Mouse (Mus musculus) layer of hippocampus, adult 18-20 months (tissue): Measurements from ENCODE around the gene Pkn1. TPM values are rescaled to one million over a fixed set of nuclear protein-coding genes. Genes with fewer than 3 reads are reported as not detected.

Experiments used
- DNase-seq, 2 experiments: peaks; one replicate each; pipeline ENCODE4 v3.0.0; 2022; ENCODE audit warnings: low spot score in 2 of 2
- long read RNA-seq: library from polyadenylated mRNA; stranded (forward); transcript quantifications from one replicate; pipeline ENCODE4 v2.0.0, GENCODE M21; 2021
- total RNA-seq, 2 experiments: library from RNA; stranded (reverse); gene quantifications; 2 replicates each; pipeline ENCODE4 v1.2.3; 2021

The Pkn1 gene
- 10 to 100 TPM; 43.5 to 46.1 TPM for total RNA-seq
- long read RNA-seq, full-length matches to known transcripts = 22 of 38 reads
- long read RNA-seq, partial matches to known transcripts = 5 of 38 reads
- long read RNA-seq, other reads (novel, unspliced or antisense) = 11 of 38 reads

GRCm38 (mm10) chr8:83698661-83699453, at the start of gene Pkn1:
Gene Pkn1 (minus strand): TSS chr8:83699179.
- peak in 1 of 2 experiments; percentile 58 for DNase-seq

DNA sequence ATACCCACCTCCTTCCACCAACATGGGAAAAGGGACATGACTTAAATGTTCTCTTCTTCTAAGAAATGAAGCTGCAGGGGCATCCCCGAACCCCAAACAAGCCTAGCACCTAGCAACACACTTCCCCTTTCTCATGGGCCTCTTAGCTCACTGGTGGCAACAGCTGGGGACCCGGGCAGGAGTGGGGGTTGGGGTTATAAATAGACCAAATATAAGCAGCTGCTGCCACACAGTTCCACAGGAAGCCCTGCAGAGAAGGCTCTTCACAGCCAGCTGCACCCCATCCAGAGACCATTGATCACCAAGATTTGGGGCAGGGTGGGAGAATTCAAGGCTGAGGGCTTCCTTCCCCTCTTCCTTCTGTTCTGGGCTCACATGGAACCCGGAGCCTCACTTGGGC, 49.7 kb upstream of the Pkn1 start:
- DNase-seq = no peak

DNA sequence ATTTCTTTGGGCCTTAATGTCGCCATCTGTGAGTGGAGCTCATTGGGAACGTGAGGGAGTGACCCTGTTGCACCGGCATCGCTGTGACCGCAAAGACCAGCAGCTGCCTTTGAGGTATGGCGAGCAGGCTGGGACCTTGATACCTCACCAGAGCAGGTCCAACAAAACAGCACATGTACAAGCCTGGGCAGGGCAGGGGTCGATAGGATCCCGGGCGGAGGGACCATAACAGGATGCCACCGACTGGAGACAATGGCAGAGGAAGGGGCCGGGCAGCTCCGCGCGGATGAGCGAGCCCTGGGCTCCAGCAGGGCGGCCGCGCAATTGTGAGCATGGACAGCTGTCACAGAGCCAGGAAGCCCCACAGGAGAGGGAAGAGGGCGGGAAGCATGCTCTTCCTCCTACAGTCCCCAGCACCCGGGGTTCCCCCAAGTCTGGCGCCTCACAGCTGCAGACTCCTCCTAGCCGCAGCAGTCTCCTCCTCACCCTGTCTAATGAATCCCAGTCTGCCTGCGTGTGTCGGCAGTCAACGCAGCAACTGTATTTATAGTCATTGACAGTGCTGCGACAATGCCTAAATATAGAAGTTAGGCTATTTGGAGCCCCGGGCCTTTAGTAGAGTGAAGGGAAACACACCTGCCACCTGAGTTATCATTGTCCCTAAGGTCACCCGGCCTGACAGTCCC, 48.8 kb upstream of the Pkn1 start:
- DNase-seq = peak in 1 of 2 experiments; percentile 26

DNA sequence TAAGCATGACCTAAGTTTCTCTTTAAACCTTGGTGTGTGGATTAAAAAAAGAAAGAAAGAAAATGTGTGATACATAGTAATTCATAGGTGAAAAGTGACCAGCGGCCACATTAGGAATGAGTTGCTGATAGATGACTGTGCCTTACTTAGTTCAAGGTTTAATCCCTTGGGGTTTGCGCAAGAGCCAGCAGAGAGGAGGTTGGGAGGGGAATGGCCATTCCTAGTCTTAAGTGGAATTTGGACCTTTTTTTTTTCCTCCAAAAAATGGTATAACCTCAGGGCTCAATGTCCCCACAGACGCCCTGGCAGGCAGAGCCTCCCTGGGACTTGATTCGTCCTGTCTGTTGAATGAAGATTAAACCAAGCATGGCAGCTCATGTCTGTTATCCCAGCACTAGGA, 45.1 kb upstream of the Pkn1 start:
- no peak for DNase-seq

- DNase-seq = no peak
These were observed 44.0 kb upstream of the Pkn1 start for GRCm38 (mm10) chr8:83742968-83743367.

GRCm38 (mm10) chr8:83741849-83742655, 43.1 kb upstream of the Pkn1 start:
- DNase-seq = no peak

- DNase-seq = no peak
These were observed 42.2 kb upstream of the Pkn1 start, which contains the start of gene Adgre5 for GRCm38 (mm10) chr8:83740976-83741741. Gene Adgre5 (minus strand): TSS chr8:83741326.

DNA sequence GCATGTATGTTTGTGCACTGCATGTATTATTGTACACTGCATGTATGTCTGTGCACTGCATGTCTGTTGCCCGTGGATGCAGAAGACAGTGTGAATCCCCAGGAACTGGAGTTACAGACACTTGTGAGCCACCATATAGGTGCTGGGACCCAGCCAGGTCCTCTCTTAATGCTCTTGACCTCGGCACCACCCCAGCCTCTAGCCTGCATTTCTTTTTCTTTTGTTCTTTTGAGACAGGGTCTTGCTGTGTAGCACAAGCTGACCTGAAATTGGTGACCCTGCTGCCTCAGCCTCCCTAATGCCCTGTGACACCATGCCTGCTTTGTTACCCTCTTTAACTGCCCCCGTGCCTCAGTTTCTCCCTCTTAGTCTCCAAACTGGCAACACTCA, 41.6 kb upstream of the Pkn1 start:
- DNase-seq = no peak

GRCm38 (mm10) chr8:83739711-83740468, 40.9 kb upstream of the Pkn1 start:
- no peak for DNase-seq

- DNase-seq = no peak
These were observed 40.2 kb upstream of the Pkn1 start for GRCm38 (mm10) chr8:83738949-83739710.

GRCm38 (mm10) chr8:83737852-83738562, 39.0 kb upstream of the Pkn1 start:
- no peak for DNase-seq

- DNase-seq = no peak
These were observed 38.4 kb upstream of the Pkn1 start for GRCm38 (mm10) chr8:83737346-83737745.

DNA sequence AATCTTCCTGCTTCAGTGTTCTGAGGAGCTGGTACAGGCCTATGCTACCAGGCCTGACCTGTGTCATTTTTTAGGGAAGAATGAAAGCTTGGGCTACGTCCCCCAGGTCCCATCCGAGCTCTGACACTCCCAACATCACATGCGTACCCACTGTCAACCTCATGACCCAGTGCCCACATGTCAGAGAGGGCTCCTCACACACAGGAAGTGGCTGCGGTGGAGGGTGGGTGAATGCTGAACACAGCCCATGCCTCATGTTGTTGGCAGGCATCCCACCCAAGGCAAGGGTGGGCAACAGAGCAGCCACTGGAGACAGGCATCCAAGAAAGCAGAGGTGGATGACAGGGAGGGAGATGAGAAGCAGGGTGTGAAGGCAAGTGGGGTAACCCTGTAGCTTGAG, 37.7 kb upstream of the Pkn1 start:
- no peak for DNase-seq

DNA sequence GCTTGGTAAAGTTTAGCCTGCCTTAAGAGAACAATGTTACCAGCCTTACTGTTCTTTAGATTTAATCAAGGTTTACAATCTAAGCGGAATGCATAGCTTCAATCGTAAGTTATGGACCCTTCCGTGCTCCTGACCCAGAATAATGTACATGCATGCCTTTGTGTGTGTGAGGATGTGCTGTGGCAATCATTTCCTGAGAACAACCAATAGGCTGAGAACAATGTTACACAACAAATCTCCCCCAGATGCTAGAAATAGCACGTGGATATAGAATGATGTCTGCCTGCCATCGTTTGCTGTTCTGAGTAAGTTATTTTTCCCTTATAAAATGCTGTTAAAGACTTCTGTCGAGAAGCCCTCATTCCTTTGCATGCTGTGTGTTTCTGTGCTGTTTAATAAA, 33.9 kb upstream of the Pkn1 start:
- DNase-seq = no peak

DNA sequence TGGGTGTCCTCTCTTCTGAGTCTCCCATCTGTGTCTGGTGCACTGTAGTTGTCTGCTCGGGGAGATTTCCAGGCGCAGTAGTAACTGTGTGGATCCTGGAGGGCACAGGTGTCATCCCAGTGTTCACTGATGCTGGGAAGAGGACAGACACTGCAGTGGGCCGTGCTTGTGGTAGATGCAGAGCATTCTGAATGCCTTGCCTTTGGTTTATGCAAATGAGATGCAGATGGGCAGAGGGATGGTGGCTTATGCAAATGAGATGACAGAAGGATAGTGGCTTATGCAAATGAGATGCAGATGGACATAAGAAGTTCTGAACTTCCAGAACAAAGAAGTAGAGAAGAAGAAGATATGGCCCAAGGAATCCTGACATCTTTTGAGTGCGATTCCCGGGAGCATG, 32.9 kb upstream of the Pkn1 start:
- DNase-seq = no peak

DNA sequence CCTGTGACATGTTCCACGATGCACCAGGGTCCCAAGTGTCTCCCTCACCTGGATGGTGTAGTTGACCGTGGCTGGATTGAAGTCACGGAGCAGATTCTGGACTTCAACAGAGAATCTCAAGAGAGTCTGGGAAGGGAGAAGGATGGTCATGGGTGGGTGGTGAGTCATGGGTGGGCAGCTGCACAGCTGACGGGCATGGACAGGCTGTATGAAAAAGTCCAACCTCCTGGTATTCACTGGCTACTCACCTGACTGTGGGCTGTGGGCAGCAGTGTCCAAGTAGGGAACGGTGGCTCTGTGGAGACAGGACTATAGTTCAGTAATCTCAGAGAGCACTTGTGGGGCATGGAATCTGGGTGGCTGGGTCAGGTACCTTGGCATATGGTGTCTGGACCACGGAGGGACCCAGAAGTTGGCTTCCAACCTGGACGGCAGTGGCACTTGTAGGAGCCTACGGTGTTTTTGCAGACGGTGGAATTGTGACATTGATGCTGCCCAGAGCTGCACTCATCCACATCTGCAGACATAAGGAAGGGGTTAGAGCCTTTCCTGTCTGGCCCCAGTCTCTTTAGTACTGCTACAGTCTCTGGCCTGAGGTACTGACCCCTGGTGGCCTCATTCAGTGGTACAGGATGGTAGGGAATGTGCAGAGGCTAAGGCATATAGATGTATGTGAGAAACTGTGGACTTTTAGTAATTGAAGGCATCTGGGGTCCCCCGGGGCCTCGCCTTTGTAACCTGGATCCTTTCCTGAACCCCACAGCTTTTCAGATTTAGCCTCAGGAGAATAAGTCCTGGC, 30.2 kb upstream of the Pkn1 start:
- DNase-seq = no peak

DNA sequence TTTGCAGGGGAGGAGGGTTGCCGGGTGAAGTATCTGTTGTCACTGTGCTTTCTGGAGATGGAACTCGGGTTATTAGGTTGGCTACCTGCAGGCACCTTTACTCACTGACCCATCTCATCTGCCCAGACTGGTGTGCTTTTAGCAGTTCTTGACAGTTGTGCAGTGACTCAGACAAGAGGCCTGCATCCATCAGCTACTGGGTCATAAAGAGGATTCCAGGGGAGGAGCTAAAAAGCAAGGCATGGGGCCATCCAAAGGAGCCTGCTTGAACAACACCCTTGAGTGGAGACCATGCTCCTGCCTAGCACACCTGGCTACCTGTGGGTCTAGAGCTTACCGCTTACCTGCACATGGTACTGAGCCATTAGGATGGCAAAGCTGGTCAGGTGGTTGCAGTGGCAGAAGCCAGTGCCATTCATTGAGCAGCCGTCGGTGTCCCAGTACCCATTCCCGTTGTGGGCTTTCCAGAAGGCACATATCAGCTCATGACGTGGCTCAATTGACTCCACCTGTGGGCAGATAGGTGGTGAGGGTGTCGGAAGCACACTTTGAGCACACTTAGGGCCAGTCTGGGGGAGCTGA, 26.6 kb upstream of the Pkn1 start:
- no peak for DNase-seq
